Mouse (Mus musculus): ENCODE data around the gene Tex19.2. TPM values are rescaled to one million over a fixed set of nuclear protein-coding genes. Genes with fewer than 3 reads are reported as not detected.

The Tex19.2 gene
- polyA plus RNA-seq, 1 experiment: not detected

DNA sequence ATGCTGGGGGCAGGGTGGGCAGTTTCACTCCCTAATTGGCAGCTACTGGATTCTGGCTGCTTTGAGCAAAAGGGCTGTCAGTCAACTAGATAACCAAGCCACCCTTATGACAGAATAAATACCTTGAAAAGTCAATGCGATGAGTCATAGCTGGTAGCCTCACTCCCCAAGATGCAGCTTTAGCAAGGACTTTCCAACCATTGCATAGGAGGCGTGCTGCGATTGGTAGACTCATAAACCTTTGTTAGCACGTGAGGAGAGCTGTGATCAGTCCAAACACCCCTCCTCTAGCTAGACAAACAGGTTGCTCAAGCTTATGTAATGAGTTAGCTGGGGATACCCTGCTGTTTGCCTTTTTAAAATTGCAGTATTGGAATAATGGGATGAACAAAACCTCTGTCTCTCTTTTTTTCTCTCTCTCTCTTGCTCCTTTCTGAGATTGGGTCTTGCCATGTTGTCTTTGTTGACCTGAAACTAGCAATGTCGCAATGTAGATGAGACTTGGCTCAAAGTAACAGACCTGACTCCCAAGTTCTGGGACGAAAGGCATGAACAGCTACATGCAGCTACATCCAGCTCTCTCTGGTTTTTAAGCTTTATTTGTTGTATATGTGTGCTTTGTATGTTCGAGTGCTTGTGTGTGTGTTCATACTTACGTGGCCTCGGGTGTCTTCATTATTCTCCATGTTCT is 25.0 kb upstream of the Tex19.2 start:
- TF ChIP-seq CTCF (IDR thresholded peaks at IDR 0.05; ENCODE audit: control insufficient read depth, insufficient read depth, low read length) (no peak), POLR2A (IDR thresholded peaks at IDR 0.05; ENCODE audit: borderline replicate concordance, control insufficient read depth, low read depth, low read length) (no peak)
- Histone ChIP-seq H3K27ac (ENCODE audit: control insufficient read depth, insufficient read depth, low read depth, low read length, poor library complexity) (no peak overlapping the region), H3K4me3 (replicated peaks; ENCODE audit: control insufficient read depth, low read depth, low read length) (no peak overlapping the region), H3K4me1 (ENCODE audit: control insufficient read depth, insufficient read depth, low read length) (no peaks in the 10 kb centered on the region)
- 80% methylated on average over 9 of the region's 9 CpGs for whole genome bisulfite sequencing

DNA sequence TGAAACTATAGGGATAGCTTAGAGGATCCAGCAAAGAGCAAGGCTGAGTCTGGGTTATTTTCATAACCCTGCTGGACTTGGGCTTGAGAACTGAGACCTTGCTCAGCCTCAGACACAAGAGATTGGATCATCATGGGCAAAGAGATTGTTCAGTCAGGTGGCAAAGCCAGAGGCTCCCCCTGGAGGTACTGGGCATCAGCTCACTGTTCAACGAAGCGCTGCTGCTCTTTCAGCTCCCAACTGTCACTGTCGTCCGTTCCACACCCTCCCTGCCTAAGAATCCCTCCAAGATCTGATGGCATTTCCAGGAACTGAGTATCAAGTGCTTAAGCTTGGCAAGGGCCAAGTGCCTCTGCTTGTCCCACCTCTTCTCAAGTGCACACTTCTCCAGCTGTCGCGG is 20.3 kb upstream of the Tex19.2 start:
- no peak overlapping the region for H3K27ac ChIP-seq (ENCODE audit: control insufficient read depth, insufficient read depth, low read depth, low read length, poor library complexity)
- 64% methylated on average over 6 of the region's 6 CpGs for WGBS
- H3K4me3 ChIP-seq (replicated peaks; ENCODE audit: control insufficient read depth, low read depth, low read length): no peak overlapping the region
- no peaks in the 10 kb centered on the region for H3K4me1 ChIP-seq (ENCODE audit: control insufficient read depth, insufficient read depth, low read length)
- no peak for TF ChIP-seq CTCF (IDR thresholded peaks at IDR 0.05; ENCODE audit: control insufficient read depth, insufficient read depth, low read length)
- TF ChIP-seq POLR2A (IDR thresholded peaks at IDR 0.05; ENCODE audit: borderline replicate concordance, control insufficient read depth, low read depth, low read length): no peak

DNA sequence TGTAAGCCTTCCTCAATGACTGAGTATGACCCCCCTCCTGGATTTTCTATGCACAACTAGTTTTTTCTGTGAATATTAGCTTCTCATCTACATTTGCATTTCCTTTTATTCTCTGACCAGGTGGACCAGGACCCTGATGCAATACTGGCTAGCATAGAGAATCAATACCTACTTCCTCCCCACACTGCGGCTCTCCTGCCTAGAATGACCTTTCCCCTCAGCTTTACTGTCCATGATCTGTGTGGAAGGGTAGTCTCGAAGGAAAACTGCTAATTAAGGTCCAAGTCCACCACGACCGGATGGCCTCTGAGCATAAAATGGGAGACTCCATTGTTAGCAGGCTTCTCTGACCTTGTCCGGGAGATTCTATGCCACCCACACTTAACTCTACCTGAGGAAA is 19.2 kb upstream of the Tex19.2 start:
- no peak overlapping the region for H3K27ac ChIP-seq (ENCODE audit: control insufficient read depth, insufficient read depth, low read depth, low read length, poor library complexity)
- no peak for TF ChIP-seq POLR2A (IDR thresholded peaks at IDR 0.05; ENCODE audit: borderline replicate concordance, control insufficient read depth, low read depth, low read length)
- TF ChIP-seq CTCF (IDR thresholded peaks at IDR 0.05; ENCODE audit: control insufficient read depth, insufficient read depth, low read length): no peak
- H3K4me3 ChIP-seq (replicated peaks; ENCODE audit: control insufficient read depth, low read depth, low read length): no peak overlapping the region
- no peaks in the 10 kb centered on the region for H3K4me1 ChIP-seq (ENCODE audit: control insufficient read depth, insufficient read depth, low read length)
- WGBS: 82% methylated on average over 5 of the region's 5 CpGs

DNA sequence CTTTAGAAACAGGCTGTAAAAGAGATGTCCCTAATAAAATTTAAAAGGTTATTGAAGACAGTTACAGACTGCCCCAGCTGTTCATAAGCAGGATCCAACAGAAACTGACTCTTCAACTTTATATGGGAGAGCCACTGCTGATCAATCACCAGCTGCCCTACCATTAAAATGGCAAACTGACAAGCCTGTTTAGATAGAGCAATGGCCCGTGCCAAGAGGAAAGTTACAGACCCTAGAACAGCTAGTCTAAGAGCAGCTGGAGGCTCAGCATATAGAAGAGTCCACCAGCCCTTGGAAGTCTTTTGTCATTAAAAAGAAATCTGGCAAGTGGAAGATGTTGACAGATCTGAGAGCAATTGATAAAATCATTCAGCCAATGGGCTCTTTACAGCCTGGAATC is 16.1 kb upstream of the Tex19.2 start:
- no peak overlapping the region for H3K27ac ChIP-seq (ENCODE audit: control insufficient read depth, insufficient read depth, low read depth, low read length, poor library complexity)
- TF ChIP-seq CTCF (IDR thresholded peaks at IDR 0.05; ENCODE audit: control insufficient read depth, insufficient read depth, low read length) (no peak), POLR2A (IDR thresholded peaks at IDR 0.05; ENCODE audit: borderline replicate concordance, control insufficient read depth, low read depth, low read length) (no peak)
- no peak overlapping the region for H3K4me3 ChIP-seq (replicated peaks; ENCODE audit: control insufficient read depth, low read depth, low read length)
- WGBS: 64% methylated on average over 1 of the region's 1 CpGs
- no peaks in the 10 kb centered on the region for H3K4me1 ChIP-seq (ENCODE audit: control insufficient read depth, insufficient read depth, low read length)

DNA sequence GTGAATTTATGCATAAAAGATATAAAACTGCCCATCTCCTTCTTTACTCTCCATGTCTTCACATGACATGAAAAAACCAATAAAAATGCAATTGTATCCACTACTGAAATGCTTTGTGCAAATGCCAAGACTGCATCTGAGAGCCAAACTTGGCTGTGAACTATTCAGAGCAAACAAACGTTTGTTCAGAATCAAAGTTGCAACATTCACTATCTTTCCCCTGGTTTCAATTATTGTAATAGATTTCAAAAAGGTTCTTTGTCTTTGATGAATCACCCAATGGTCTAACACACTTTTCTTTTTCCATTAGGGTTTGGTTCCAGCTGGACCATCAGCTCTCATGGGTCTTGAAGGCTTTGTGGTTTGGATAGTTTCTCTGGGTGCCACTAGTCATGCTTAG is 11.1 kb upstream of the Tex19.2 start:
- no peak for TF ChIP-seq POLR2A (IDR thresholded peaks at IDR 0.05; ENCODE audit: borderline replicate concordance, control insufficient read depth, low read depth, low read length)
- WGBS: 52% methylated on average over 1 of the region's 1 CpGs
- Histone ChIP-seq H3K27ac (ENCODE audit: control insufficient read depth, insufficient read depth, low read depth, low read length, poor library complexity) (no peak overlapping the region), H3K4me1 (ENCODE audit: control insufficient read depth, insufficient read depth, low read length) (no peaks in the 10 kb centered on the region), H3K4me3 (replicated peaks; ENCODE audit: control insufficient read depth, low read depth, low read length) (no peak overlapping the region)

DNA sequence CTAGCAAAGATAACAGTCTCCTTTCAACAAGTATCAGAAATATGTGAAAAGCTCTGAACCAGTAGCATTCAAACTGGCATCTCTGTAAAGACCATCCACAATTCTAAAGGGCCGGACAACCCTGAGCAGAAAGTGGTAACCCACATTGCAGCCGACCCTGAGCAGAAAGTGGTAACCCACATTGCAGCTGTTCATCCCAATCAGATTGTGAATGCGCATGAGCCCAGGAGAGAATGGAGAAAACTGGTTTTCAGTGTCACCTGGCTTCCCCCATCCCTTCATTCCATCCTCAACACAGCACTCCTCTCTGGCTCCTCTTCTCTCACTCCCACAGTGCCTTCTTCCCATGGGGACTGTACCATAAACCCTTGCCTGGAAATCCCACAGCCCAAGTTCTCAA is 9.0 kb upstream of the Tex19.2 start:
- Histone ChIP-seq H3K4me1 (ENCODE audit: control insufficient read depth, insufficient read depth, low read length) (no peaks in the 10 kb centered on the region), H3K4me3 (replicated peaks; ENCODE audit: control insufficient read depth, low read depth, low read length) (no peak overlapping the region), H3K27ac (ENCODE audit: control insufficient read depth, insufficient read depth, low read depth, low read length, poor library complexity) (no peak overlapping the region)
- TF ChIP-seq CTCF (IDR thresholded peaks at IDR 0.05; ENCODE audit: control insufficient read depth, insufficient read depth, low read length): no peak
- no peak for TF ChIP-seq POLR2A (IDR thresholded peaks at IDR 0.05; ENCODE audit: borderline replicate concordance, control insufficient read depth, low read depth, low read length)
- WGBS: 76% methylated on average over 3 of the region's 3 CpGs

DNA sequence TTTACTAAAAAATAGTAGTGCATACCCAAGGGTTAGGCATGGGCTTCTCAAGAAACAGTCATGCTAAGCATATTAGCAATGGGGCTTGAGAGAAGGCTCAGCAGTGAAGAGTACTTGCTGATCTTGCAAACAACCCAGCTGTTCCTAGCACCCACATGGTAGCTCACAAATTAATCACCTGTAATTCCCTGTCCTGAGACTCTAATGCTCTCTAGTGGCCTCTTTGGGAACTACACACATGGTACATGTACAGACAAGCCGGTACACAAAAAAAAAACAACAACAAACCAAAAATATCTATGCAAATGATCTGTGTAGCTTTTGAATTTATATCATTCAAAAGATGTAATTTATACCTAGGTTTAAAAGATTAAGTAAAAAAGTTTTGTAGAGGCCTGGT is 7.9 kb upstream of the Tex19.2 start:
- no peak overlapping the region for H3K27ac ChIP-seq (ENCODE audit: control insufficient read depth, insufficient read depth, low read depth, low read length, poor library complexity)
- WGBS: 68% methylated on average over 1 of the region's 1 CpGs
- no peak overlapping the region for H3K4me3 ChIP-seq (replicated peaks; ENCODE audit: control insufficient read depth, low read depth, low read length)
- TF ChIP-seq POLR2A (IDR thresholded peaks at IDR 0.05; ENCODE audit: borderline replicate concordance, control insufficient read depth, low read depth, low read length): no peak
- TF ChIP-seq CTCF (IDR thresholded peaks at IDR 0.05; ENCODE audit: control insufficient read depth, insufficient read depth, low read length): no peak
- no peaks in the 10 kb centered on the region for H3K4me1 ChIP-seq (ENCODE audit: control insufficient read depth, insufficient read depth, low read length)

DNA sequence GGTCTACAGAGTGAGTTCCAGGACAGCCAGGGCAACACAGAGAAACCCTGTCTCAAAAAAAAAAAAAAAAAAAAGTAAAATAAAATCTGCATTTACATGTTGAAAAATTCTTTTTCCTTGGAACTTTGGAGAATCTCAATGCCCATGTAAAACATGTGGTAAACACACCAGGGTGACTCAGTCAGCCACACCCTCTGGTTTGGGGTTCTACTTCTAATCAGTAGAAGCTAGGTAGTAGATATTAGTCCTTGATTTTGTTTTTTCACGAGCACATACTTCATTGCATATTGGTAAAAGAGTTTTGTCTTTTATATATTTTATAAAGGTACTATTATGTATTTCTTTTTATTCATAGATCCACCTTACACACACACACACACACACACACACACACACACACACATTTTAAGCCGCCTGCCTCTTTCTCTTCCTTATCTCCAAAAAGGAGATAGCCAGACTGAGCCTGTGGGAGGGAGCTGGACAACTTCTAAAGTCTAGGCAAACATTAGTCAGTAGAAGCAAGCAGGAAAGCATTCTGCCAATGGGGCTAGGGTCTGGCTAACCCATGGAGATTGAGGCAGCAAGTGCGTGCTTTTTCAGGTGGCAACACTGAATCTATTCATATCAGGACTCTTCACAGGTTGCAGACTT is 7.2 kb upstream of the Tex19.2 start:
- Histone ChIP-seq H3K4me3 (replicated peaks; ENCODE audit: control insufficient read depth, low read depth, low read length) (no peak overlapping the region), H3K27ac (ENCODE audit: control insufficient read depth, insufficient read depth, low read depth, low read length, poor library complexity) (no peak overlapping the region), H3K4me1 (ENCODE audit: control insufficient read depth, insufficient read depth, low read length) (no peaks in the 10 kb centered on the region)
- WGBS: 54% methylated on average over 3 of the region's 3 CpGs
- no peak for TF ChIP-seq CTCF (IDR thresholded peaks at IDR 0.05; ENCODE audit: control insufficient read depth, insufficient read depth, low read length)
- no peak for TF ChIP-seq POLR2A (IDR thresholded peaks at IDR 0.05; ENCODE audit: borderline replicate concordance, control insufficient read depth, low read depth, low read length)

Data from bone marrow, adult 2 months (tissue).